Mouse (Mus musculus) frontal cortex, adult 2 months (tissue): ENCODE data around the gene Sema3b. TPM values are rescaled to one million over a fixed set of nuclear protein-coding genes. Genes with fewer than 3 reads are reported as not detected.

Experiments used
- DNase-seq, 2 experiments: peaks; one replicate each; pipeline ENCODE4 v3.0.0; 2022; ENCODE audit warnings: low spot score in 1 of 2; ENCODE audit errors: extremely low spot score in 1 of 2
- polyA plus RNA-seq: library from polyadenylated mRNA; depleted of rRNA; stranded (reverse); fragments of >200 nt; gene quantifications from 2 replicates; pipeline ENCODE4 v1.2.3, GENCODE M21; 2012; rRNA removed

The Sema3b gene
- polyA plus RNA-seq, 1 experiment = 3.4 TPM

DNA sequence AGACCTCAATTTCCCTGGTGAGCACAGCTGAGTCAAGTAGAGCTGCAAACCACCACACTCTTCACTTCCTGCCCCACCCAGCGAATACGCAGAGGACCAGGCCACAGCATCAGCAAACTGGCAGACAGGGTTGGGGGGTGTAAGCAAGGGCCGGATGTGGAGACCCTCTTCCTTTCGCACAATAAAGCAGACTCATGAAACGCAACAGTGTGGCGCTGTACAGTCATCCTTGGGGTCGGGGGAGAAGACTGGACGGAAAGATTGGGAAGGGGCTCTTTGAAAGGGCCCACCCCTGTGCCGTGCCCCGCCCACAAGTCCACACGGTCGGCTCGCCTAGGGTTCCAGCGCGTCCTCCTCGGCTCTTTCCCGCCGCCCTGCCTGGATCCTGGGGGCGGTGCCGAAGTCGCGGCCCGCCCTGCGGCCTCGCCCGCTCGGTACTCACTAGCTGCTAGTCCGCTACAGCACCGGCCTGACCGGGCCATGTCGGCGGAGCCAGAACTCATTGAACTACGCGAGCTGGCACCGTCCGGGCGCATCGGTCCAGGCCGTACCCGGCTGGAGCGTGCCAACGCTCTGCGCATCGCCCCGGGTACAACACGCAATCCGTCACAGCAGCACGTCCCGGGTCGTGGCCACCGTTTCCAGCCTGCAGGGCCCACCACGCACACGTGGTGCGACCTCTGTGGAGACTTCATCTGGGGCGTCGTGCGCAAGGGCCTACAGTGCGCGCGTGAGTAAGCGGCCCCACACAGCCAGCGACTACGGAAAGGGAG is 57.7 kb downstream of the Sema3b start, which contains the start of gene Rassf1:
Gene Rassf1 (plus strand): TSS at position 439 of the 773 bp plus-strand sequence.
- DNase-seq = no peak

DNA sequence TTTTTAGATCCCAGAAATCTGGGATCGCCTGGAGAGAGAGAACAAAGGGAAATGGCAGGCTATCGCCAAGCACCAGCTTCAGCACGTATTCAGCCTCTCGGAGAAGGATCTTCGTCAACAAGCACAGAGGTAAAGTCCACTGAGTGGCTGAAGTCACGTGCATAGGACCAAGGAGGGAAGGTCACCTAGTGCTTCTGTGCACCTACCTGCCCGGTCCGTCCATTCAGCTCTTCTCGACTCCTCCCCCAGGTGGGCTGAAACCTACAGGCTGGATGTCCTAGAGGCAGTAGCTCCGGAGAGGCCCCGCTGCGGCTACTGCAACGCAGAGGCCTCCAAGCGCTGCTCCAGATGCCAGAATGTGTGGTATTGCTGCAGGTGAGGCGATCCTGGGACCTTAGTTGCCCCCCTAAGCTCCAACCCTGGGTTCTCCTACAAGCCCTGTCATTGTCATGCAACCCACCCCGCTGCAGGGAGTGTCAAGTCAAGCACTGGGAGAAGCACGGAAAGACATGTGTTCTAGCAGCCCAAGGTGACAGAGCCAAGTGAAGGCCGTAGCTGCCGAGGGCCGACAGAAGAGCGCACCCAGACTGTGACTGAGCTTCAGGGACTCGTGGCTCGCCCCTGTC is 58.4 kb downstream of the Sema3b start:
- DNase-seq = no peak

DNA sequence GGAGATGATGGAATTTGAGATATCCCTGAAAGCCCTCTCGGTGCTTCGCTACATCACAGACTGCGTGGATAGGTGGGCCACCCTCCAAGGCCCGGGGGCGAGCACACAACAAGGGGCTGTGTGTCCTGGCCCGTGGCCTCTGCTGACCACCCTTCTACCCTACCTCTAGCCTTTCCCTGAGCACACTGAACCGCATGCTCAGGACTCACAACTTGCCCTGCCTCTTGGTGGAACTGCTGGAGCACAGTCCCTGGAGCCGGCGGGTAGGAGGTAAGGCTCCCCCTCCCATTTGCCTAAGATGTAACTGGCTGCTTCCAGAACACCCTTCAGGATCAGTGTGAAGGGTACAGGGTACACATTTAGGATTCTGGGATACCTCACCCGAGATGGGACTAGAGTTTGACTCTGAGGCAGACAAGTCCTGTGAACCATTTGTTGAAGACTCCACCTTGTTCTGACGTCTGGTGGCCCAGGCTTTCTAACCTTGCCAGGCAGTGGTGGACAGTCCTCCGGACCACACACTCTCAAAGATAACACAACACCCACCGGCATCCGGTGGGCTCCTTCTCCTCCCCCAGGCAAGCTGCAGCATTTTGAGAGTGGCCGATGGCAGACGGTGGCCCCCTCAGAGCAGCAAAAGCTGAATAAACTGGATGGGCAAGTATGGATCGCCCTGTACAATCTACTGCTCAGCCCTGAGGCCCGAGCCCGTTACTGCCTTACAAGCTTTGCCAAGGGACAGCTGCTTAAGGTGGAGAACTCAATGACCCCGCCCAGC is 59.5 kb downstream of the Sema3b start:
- no peak for DNase-seq

DNA sequence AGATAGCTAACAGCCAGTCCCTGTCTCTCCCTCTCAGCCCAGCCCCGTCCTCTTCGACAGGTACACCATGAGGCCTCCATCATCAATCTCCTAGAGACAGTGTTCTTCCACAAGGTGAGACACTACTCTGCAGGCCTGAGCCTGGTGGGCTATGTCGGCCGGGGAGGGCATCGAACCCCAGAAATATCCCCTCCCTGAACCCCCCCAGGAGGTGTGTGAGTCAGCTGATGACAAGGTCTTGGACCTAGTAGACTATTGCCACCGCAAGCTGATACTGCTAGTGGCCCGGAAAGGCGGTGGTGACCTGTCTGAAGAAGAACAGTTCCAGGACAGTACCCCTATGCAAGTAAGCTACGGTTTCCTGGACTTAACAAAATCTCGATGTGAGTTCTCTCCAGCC is 60.2 kb downstream of the Sema3b start:
- no peak for DNase-seq

DNA sequence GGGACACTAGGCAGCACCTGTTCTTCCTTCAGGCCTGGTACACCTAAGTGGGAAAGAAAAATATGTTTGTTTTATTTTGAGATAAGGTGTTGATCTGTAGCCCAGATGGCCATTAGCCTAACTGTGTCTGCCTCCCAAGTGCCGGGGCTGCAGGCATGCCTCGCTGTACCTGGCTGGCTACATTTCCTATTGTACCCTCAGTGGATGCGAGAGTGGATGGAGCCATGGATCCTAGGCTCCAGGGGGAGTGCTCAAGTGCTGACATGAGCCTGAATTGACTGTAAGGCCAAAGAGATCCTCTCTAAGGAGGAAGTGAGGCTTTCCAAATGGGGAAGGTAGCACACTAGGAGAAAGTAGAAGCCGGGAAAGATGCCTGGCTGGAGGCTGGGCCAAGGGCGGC is 61.1 kb downstream of the Sema3b start:
- no peak for DNase-seq

Other genes starting within 250 kb of the Sema3b start
- 33.1 and 35.7 TPM in 2 replicates for gene Cacna2d2, start 209.6 kb downstream of the Sema3b start, polyA plus RNA-seq
- 29.7 and 32.1 TPM in 2 replicates for gene Tmem115, start 75.3 kb downstream of the Sema3b start, polyA plus RNA-seq
- gene Cyb561d2, start 67.0 kb downstream of the Sema3b start, polyA plus RNA-seq = 27.0 and 27.2 TPM in 2 replicates
- gene Nprl2, start 67.0 kb downstream of the Sema3b start, polyA plus RNA-seq = 65.1 and 65.7 TPM in 2 replicates
- 6.1 and 7.8 TPM in 2 replicates for gene Zmynd10, start 61.9 kb downstream of the Sema3b start, polyA plus RNA-seq
- 25.0 and 25.2 TPM in 2 replicates for gene Rassf1, start 57.7 kb downstream of the Sema3b start, polyA plus RNA-seq
- 120 and 133 TPM in 2 replicates for gene Tusc2, start 46.0 kb downstream of the Sema3b start, polyA plus RNA-seq
- 11.1 and 12.1 TPM in 2 replicates for gene Hyal2, start 41.3 kb downstream of the Sema3b start, polyA plus RNA-seq
- gene Hyal1, start 32.3 kb downstream of the Sema3b start, polyA plus RNA-seq = 5.0 and 5.5 TPM in 2 replicates
- gene Naa80, start 30.3 kb downstream of the Sema3b start, polyA plus RNA-seq = 15.9 and 18.3 TPM in 2 replicates
- 0.69 and 0.74 TPM in 2 replicates for gene Hyal3, start 28.4 kb downstream of the Sema3b start, polyA plus RNA-seq
- gene Ifrd2, start 21.6 kb downstream of the Sema3b start, polyA plus RNA-seq = 17.5 and 18.8 TPM in 2 replicates
- 334 and 351 TPM in 2 replicates for gene Gnai2, start 26.1 kb upstream of the Sema3b start, polyA plus RNA-seq
- gene Slc38a3, start 60.3 kb upstream of the Sema3b start, polyA plus RNA-seq = 256 and 260 TPM in 2 replicates
- gene Gnat1, start 70.5 kb upstream of the Sema3b start, polyA plus RNA-seq = 0.15 and 0.28 TPM in 2 replicates
- 21.2 and 22.3 TPM in 2 replicates for gene Sema3f, start 101.2 kb upstream of the Sema3b start, polyA plus RNA-seq
- gene Rbm5, start 161.8 kb upstream of the Sema3b start, polyA plus RNA-seq = 152 and 180 TPM in 2 replicates